Mouse (Mus musculus) megakaryocyte-erythroid progenitor cell, adult 5 weeks (primary cell): ENCODE results near the gene Crocc. TPM values are rescaled to one million over a fixed set of nuclear protein-coding genes. Genes with fewer than 3 reads are reported as not detected.

ENCODE experiments used
- polyA plus RNA-seq: library from polyadenylated mRNA; stranded (reverse); fragments of >175 nt; gene quantifications from 2 replicates; pipeline ENCODE4 v1.2.3, GENCODE M21; 2012

The Crocc gene
- polyA plus RNA-seq, result 22.6 and 32.8 TPM in 2 replicates

DNA sequence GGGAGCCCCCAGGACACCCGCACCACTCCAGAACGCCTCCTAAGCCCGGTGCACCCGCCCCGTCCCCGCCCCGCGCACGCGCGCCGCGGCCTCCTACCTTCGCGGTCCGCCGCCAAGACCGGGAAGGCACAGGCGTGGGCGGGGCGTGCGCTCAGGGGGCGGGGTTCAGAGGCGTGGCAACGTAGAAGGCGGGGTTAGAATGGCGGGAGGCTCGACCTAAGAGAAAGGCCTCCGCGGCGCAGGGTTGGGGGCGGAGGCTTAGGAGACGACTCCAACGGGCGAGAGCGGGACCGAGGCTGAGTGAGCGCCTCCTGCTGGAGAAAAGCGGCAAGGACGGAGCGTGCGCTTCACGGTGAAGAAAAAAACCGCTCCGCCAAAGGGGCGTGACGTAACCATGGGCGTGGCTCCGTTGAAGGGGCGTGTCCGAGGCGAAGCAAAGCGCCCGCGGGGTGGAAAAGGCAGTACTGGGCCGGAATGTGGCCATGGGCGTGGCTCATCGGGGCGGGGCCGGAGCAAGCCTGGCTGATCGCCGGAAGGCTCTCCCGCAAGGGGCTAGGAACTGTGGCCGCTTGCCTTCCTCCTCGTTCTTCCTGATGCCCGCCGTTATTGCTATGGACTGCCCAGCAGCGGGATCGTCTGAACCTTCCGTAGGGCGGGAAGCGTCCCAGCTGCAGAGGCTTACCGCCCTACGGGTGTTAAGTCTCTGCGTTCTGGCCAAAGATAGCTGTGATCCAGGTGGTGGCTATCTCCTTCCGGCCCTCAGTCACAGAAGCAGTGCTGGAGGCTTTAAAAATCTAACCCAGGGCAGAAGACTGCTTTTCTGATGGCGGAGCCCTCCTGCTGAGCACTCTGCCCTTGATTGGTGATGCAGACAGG, at the start of gene Crocc:
Gene Crocc (minus strand): TSS at position 125 of the 876 bp plus-strand sequence.

DNA sequence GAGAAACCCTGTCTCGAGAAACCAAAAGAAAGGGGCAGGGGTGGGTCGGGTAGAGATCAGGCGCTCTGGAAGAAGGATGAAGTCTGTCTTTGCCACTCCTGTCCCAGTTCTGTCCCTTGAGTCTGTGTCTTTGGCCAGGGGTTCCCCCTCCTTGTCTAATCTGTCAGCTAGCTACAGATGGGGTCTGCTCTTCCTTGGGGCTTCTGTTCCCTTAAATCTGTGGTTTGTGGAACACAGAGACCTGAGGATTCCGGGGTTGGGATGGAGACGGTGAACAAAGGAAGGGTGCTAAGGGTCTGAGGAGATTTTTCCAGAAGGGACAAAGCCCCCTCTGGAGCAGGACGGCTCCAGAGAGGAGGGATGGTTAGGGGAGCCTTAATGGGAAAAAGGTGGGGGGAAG, 27.7 kb upstream of the Crocc start, which contains the start of gene Spata21:
Gene Spata21 (plus strand): TSS at position 301 of the 400 bp plus-strand sequence.

DNA sequence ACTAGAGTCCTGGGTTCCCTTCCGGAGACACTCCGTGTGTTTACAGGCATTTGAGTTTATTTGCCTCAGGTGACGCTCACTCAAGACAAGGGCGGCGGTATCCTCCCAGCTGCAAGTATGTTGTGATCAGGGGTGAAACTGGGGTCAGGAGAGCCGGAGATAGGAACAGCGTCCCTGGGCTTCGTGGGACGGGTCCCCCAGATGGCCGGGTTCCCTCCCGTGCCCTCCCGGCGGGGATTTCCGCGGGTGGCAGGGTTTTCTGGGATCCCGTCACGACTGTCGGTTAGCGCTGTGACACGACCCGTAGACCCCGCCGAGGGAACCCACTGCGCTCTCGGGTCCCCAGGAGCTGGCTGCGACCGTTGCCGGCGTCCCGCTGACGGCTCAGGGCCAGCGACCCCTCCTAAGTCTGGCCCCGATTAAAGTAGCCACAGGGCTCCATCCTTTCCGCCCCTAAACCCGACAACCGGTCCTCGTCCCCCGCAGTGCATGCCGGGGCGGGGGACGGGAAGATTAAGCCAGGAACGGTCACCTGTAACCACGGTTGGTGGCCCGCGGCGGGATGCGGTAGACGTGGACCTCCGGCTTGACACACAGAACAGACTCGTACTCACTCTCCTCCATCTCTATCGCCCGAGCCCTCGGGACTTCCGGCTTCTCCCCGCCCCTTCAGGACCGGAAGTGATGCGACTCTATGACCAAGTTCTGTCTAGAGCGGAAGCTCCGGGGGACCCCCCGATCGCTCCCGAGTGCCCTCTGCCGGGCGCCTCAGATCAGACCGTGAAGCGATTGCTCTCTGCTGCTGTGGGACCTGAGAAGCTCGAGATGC, 17.5 kb upstream of the Crocc start, which contains the start of gene Necap2:
Gene Necap2 (minus strand): TSS at position 677 of the 829 bp plus-strand sequence.

DNA sequence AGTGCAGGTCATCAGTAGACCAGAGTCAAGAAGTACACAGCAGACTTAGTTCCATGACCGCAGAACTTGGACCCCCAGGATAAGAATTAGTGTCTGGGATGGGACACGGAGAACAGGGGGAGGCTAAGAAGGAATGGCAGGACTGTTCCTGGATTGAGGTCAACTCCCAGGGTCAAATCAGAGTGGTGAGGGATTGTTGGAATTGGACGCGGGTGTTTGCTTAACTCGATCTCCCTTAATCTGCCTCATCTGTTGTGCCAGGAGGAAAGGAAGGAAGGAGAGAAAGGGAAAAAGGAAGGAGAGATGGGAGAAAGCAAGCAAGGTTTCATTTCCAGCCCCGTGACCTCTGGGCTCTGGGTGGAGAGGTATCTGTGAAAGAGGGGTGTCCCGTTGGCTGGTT, 50.2 kb downstream of the Crocc start, which contains the start of gene Mfap2:
Gene Mfap2 (plus strand): TSS at position 301 of the 400 bp plus-strand sequence.

DNA sequence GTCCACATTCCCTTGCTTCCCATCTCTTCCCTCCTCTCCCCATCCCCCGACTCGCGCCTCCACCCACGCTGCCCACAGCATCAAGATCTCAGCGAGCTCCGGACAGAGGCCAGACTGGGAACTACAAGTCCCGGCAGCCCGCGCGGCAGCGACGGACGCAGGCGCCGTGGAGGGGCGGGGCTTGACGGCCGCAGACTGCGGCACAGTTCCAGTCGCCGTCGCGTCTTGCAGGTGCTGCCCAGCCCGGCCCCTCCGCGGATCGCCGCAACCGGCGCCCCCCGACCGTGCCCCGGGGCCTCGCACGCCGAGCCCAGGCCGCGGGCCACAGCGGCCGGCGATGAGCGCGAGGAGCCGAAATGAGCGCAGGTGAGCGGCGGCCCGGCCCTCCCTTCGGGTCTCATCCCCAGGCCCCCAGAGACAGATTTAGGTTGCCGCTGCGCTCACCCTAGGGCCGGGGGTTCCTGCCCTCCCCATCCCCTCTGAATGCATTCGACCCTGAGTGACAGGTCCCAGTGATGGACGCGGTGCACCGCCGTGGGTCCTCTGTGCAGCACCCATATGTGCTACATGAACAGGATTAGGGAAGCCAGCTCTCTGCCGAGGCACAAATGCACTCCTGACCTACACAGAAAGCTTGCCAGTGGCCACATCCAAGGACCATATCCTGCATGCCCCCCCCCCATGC, 73.5 kb downstream of the Crocc start, which contains the start of gene Atp13a2:
Gene Atp13a2 (plus strand): TSS at position 163 of the 685 bp plus-strand sequence.

Other genes starting within 250 kb of the Crocc start
- gene Padi3, start 249.9 kb downstream of the Crocc start, polyA plus RNA-seq, result 0.66 and 0.81 TPM in 2 replicates
- gene Padi1, start 214.8 kb downstream of the Crocc start, polyA plus RNA-seq, result 0.24 and 0.49 TPM in 2 replicates
- gene Padi2, start 154.2 kb downstream of the Crocc start, polyA plus RNA-seq, result 8.7 and 11.8 TPM in 2 replicates
- gene Sdhb, start 99.3 kb downstream of the Crocc start, polyA plus RNA-seq, result 120 and 134 TPM in 2 replicates
- 203 and 226 TPM in 2 replicates for gene Atp13a2, start 73.7 kb downstream of the Crocc start, polyA plus RNA-seq
- 0.62 and 1.4 TPM in 2 replicates for gene Mfap2, start 50.1 kb downstream of the Crocc start, polyA plus RNA-seq
- 97.0 and 104 TPM in 2 replicates for gene Necap2, start 17.8 kb upstream of the Crocc start, polyA plus RNA-seq
- gene Spata21, start 27.8 kb upstream of the Crocc start, polyA plus RNA-seq, result not detected in 2 replicates
- gene Szrd1, start 79.2 kb upstream of the Crocc start, polyA plus RNA-seq, result 106 and 123 TPM in 2 replicates
- gene Fbxo42, start 87.4 kb upstream of the Crocc start, polyA plus RNA-seq, result 15.0 and 15.5 TPM in 2 replicates
- 2.6 and 3.3 TPM in 2 replicates for gene Rsg1, start 153.4 kb upstream of the Crocc start, polyA plus RNA-seq
- not detected in 2 replicates for gene Arhgef19, start 178.9 kb upstream of the Crocc start, polyA plus RNA-seq
- 1.7 and 2.5 TPM in 2 replicates for gene Epha2, start 240.7 kb upstream of the Crocc start, polyA plus RNA-seq